ENCODE assay signal across 1 mouse cellular context in genomic region chr13:77400762-77401161, GRCm38 (mm10).
TF ChIP-seq lines count a peak whose summit lies in the region.

No protein-coding gene starts in this region.

TF ChIP-seq in MEL, 35 proteins besides CTCF, POLR2A, EP300 and RAD21 (continued from another document):
- TF ChIP-seq SMC3 (IDR thresholded peaks at IDR 0.05; ENCODE audit: low read depth, low read length) (no peak), ZMIZ1 (IDR thresholded peaks at IDR 0.05; ENCODE audit: low read depth, low read length) (no peak), POLR2AphosphoS5 (IDR thresholded peaks at IDR 0.05; ENCODE audit: borderline replicate concordance, low read depth, low read length) (no peak), ELF1 (IDR thresholded peaks at IDR 0.05; ENCODE audit: low read depth, low read length) (no peak), CHD2 (IDR thresholded peaks at IDR 0.05; ENCODE audit: low read length) (no peak)
